Mouse (Mus musculus): ENCODE measurements around the gene Iqschfp. TPM values are rescaled to one million over a fixed set of nuclear protein-coding genes. Genes with fewer than 3 reads are reported as not detected.

Gene Iqschfp
- polyA plus RNA-seq, 1 experiment: not detected

DNA sequence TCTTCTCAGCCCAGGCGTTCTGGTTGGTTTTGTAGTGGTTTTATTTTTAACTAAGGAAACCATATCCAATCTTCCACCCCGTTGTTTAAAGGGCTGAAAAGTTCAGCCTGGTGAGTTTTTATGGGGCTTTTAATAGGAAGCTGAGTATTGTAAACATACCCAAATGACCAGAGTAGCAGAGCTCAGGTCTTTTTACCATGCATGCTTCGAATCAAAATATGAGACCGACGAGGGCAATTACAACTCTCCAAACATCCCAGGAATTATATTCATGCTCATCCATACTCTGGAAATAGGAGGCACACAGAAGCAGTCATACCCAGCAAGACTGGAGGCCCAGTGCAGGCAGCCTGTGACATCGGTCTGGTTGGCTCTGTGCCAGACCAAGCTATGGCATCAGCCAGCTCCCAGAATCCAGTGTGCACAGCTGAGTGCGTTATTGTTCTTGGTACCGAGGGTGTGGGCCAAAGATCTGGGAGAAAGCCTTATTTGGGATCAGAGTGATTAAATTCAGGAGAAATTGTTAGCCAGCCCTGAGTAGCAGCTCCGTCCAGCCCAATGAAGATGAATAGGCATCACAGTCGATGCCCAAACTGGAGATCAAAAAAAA is 703.4 kb downstream of the Iqschfp start:
- no peak for DNase-seq (ENCODE audit: low read depth)

GRCm38 (mm10) chr3:68596938-68597337 is 704.9 kb downstream of the Iqschfp start:
- no peak for DNase-seq (ENCODE audit: low read depth)

DNA sequence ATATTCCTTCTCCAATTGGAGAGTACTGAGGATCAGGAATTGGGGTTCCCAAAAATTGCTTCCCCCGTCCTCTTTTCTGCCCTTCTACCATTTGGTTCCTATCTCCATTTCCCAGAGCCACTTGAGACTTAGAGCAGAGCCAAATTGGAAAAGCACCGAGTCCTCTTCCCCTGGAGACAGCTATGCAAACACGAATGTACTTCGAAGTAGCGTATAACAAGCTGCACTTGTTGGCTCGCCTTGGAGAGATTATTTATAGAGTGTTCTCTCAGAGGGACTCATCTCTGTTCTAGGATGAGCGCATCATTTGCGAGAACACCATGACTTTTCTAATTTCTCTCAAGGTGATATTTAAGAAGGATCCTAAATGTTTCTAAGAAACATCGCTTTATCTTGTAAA is 710.9 kb downstream of the Iqschfp start:
- no peak for DNase-seq (ENCODE audit: low read depth)

DNA sequence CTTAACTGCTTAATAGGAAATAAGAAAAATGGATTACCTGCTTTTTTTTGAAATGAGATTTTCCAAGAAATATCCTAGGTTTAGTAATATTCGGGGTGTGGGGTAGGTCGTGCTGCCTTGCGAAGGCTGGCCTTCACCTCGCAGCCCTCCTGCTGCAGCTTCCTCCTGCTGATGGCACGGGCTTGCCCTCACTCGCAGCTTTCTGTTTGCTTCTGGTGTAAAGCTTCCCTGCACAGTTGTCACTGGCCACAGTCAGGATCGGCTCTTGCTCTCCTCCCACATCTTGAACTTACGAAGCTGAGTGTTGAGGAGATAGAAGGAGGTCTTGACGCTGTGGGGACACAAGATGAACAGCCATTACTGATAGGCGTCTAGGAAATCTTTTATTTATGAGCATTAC is 712.4 kb downstream of the Iqschfp start:
- DNase-seq (ENCODE audit: low read depth): no peak

DNA sequence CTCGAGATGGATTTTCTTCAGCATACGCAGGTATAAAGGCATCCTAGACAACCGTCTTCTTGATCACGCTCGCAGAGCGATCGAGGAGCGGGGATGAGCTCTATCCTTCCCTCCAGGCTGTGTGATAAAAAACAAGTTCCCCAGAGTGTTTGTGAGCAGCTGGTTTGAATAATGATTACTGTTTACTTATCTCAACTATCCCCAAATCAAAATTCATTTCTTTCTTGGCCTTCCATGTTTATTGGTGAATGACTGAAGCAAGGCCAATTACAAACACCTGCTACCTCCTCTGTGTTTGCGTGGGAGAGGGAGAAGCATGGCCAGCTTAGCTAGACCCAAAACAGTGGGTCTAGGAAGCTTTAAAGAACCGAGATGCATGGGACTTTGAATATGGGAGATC is 712.9 kb downstream of the Iqschfp start:
- DNase-seq (ENCODE audit: low read depth): no peak

- no peak for DNase-seq (ENCODE audit: low read depth)
Measured at GRCm38 (mm10) chr3:68605942-68606603, 714.0 kb downstream of the Iqschfp start.

- no peak for DNase-seq (ENCODE audit: low read depth)
Measured at GRCm38 (mm10) chr3:68606730-68607129, 714.7 kb downstream of the Iqschfp start.

DNA sequence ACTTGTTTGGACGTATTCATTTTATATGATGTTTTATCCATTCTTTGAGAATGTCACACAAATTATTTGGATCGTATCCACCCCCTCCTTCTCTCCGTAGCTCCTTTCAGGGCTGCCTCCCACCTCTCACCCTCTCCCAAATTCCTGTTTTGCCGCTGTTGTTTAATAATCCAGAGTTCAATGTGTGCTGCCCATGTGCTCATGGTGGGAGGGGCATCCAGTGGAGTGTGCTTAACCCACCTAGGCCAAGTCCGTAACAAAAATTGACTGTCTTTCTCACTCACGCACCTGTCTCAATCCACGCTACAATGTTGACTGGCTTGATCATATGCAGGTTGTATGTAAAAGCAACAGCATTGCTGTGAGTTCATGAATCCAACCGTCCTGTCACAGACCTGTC is 715.3 kb downstream of the Iqschfp start:
- no peak for DNase-seq (ENCODE audit: low read depth)

GRCm38 (mm10) chr3:68608848-68609497 is 716.9 kb downstream of the Iqschfp start:
- DNase-seq (ENCODE audit: low read depth): no peak

- DNase-seq (ENCODE audit: low read depth): no peak
Measured at GRCm38 (mm10) chr3:68610011-68610410, 718.0 kb downstream of the Iqschfp start.

GRCm38 (mm10) chr3:68610598-68611261 is 718.7 kb downstream of the Iqschfp start:
- no peak for DNase-seq (ENCODE audit: low read depth)

DNA sequence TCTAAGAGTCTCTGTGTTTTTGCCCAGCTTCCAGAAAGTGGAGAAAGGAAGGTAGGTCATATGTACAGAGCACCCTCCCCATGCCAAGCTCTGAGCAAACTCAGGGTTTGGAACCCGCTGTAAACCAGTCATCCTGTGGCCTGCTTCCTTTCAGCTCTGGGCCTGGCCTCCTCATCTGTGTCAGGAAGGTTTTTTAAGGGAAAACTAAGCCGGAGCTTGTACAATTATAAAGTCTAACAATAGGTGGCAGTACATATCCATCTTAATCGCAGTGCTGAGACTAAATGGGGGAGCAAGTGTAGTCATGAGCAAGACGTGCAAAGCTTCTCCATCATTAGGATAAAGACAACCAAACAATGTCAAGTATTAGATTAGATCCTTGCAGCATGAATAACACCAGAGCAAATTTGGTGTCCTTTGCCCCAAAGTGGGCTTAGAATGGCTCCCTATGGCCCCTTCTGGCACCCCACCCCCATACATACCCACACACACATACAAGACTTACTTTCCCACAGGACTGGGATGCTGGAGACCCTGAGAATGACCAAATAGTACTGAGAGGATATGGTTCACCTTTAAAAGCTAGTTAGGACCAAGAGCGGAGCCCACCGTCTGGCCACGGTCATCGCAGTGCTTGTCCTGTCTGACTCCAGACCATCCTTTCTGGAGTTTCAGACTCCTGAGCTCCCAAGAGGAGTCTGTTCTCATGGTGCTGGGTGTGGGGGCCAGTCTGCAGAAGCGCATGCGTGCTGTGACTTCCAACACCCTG is 723.2 kb downstream of the Iqschfp start:
- no peak for DNase-seq (ENCODE audit: low read depth)

DNA sequence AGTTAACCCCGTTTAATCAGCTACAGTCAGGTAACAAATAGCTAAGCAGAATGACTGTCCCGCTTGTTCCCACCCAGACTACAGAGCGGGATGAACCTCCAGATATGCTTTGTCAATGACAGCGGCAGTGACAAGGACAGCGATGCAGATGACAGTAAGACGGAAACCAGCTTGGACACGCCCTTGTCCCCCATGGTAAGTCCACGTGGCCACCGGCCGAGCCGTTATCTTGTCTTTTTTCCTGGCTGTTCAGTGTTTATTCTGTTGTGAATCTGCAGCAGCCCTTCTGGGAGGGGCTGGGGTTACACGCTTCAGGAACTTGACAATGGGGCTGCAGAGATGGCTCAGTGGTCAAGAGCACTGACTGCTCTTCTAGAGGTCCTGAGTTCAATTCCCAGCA is 724.3 kb downstream of the Iqschfp start:
- DNase-seq (ENCODE audit: low read depth): no peak

GRCm38 (mm10) chr3:68617708-68618107 is 725.7 kb downstream of the Iqschfp start:
- DNase-seq (ENCODE audit: low read depth): peak; percentile 30

GRCm38 (mm10) chr3:68619097-68619496 is 727.1 kb downstream of the Iqschfp start:
- no peak for DNase-seq (ENCODE audit: low read depth)

DNA sequence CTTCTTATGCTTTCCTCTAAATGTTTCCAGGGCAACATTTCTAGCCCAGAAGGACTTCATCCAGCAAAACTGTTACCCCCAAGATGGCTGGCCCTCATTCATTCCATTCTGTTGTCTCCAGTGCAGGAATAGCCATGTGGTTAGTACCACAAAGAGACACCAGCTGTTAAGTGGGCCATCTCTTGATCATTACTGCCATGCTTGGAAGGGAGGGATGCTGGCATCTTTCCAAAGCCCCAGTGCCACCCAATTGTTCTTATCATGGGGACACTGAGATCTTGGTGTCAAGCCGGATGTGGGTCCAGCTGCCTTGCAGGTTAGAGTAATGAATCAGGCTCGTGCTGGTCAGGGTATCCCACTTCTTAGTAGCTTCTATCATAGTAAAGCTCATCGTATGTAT is 729.9 kb downstream of the Iqschfp start:
- DNase-seq (ENCODE audit: low read depth): no peak

DNA sequence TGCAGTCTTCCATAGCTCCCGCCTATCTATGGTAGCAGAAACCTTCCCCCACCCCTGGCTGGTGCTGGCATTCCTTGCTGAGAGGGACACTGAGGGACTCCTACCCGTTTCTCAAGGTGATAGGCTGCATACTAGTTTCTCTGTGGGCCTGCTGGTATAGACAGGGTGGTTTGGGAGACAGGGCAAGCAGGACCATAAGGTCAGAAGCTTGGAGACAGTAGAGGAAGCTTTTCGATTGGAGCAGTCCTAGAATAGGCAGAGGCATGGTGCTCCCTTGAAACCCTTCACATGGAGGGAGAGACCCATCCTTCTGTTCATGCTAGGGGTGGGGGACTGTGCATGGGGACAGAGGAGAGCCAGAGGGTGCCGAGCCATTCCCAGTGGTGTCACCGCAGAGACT is 731.0 kb downstream of the Iqschfp start:
- no peak for DNase-seq (ENCODE audit: low read depth)

DNA sequence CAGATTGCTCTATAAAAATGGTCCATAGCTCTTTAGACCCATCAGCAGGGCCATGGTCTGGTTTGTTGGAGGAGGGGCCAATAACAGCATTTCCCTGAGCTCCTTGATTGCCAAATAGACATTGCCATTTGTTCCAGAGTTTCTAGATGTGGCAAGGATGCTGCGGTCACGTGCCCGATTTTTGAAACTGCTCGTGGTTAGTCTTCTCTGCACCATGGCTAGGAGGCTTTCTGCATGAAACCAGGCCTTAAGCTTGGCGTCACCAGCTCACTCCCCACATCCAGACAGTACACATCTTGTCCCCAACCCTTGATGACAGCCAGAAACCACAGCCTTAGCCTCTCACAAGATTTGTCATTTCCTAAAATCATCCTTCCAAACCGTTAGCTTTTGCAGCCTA is 732.4 kb downstream of the Iqschfp start:
- no peak for DNase-seq (ENCODE audit: low read depth)

- DNase-seq (ENCODE audit: low read depth): no peak
Measured at GRCm38 (mm10) chr3:68630261-68630660, 738.2 kb downstream of the Iqschfp start.

GRCm38 (mm10) chr3:68630821-68631220 is 738.8 kb downstream of the Iqschfp start:
- DNase-seq (ENCODE audit: low read depth): no peak

- DNase-seq (ENCODE audit: low read depth): no peak
Measured at GRCm38 (mm10) chr3:68632714-68633113, 740.7 kb downstream of the Iqschfp start.

GRCm38 (mm10) chr3:68633577-68633976 is 741.5 kb downstream of the Iqschfp start:
- no peak for DNase-seq (ENCODE audit: low read depth)

Measured in gonadal fat pad, adult 2 months (tissue).